Mouse (Mus musculus): ENCODE data around the gene Mbd3.
A peak's percentile ranks its signal among the peaks of the same experiment; 100 is the strongest.

Gene Mbd3

GRCm38 (mm10) chr10:80423562-80423961 is 24.2 kb upstream of the Mbd3 start:
- peak; percentile 53 to 60 for DNase-seq

GRCm38 (mm10) chr10:80421651-80422472 is 22.5 kb upstream of the Mbd3 start:
- no peak for DNase-seq

GRCm38 (mm10) chr10:80421208-80421607 is 21.9 kb upstream of the Mbd3 start:
- DNase-seq: no peak

- DNase-seq: no peak
Measured at GRCm38 (mm10) chr10:80420729-80421128, 21.4 kb upstream of the Mbd3 start.

- no peak for DNase-seq
Measured at GRCm38 (mm10) chr10:80419419-80419818, 20.1 kb upstream of the Mbd3 start.

GRCm38 (mm10) chr10:80418311-80418710 is 19.0 kb upstream of the Mbd3 start:
- no peak for DNase-seq

GRCm38 (mm10) chr10:80417841-80418240 is 18.5 kb upstream of the Mbd3 start:
- no peak for DNase-seq

- no peak for DNase-seq
Measured at GRCm38 (mm10) chr10:80417371-80417770, 18.0 kb upstream of the Mbd3 start.

GRCm38 (mm10) chr10:80415566-80415965 is 16.2 kb upstream of the Mbd3 start:
- no peak for DNase-seq

GRCm38 (mm10) chr10:80412656-80413541 is 13.5 kb upstream of the Mbd3 start:
- DNase-seq: no peak

- DNase-seq: no peak
Measured at GRCm38 (mm10) chr10:80407924-80408323, 8.6 kb upstream of the Mbd3 start.

- DNase-seq: peak; percentile 83 to 84
Measured at GRCm38 (mm10) chr10:80406684-80407501, 7.5 kb upstream of the Mbd3 start, which contains the start of gene Uqcr11. TSS of gene Uqcr11 (minus strand) at chr10:80406830.

- no peak for DNase-seq
Measured at GRCm38 (mm10) chr10:80405481-80406173, 6.3 kb upstream of the Mbd3 start.

- DNase-seq: peak in 1 of 2 experiments; percentile 37
Measured at GRCm38 (mm10) chr10:80403044-80403692, 3.8 kb upstream of the Mbd3 start.

- no peak for DNase-seq
Measured at GRCm38 (mm10) chr10:80400704-80401161, 1.4 kb upstream of the Mbd3 start.

GRCm38 (mm10) chr10:80399973-80400703 is 788 bp upstream of the Mbd3 start:
- no peak for DNase-seq

- peak; percentile 96 to 97 for DNase-seq
Measured at GRCm38 (mm10) chr10:80398719-80399190, 595 bp downstream of the Mbd3 start.

- no peak for DNase-seq
Measured at GRCm38 (mm10) chr10:80398174-80398535, 1.2 kb downstream of the Mbd3 start.

- DNase-seq: no peak
Measured at GRCm38 (mm10) chr10:80397524-80398173, 1.7 kb downstream of the Mbd3 start.
